Mouse (Mus musculus): ENCODE measurements at regions not wholly inside any gene's neighbourhood (a gene's known extent, or its start where the extent isn't known, plus 50 kb on each side); places are given as distances from the start of the nearest gene placed in this dataset.

DNA sequence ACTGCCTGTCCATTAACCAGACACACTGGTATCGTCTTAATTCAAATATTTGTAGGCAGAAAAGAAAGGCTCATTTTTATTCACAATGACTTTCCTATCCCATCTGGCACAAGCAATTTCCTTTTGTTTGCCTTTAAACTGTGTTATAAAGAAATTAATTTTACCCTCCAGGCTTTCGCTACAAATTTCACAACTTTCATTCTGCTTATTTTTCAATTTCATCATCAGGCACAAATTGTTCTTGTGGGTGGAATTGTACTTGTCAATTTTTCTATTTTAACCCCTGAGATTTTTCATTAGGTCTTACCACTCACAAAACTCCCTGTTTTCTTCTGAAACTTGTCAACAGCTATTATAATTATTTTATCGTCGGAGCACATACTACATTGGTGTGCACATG lies 73.2 kb upstream of the Smc2 start:
- Histone ChIP-seq H3K27me3 (ENCODE audit: control insufficient read depth, insufficient read depth, low read length) (no peaks in the 10 kb centered on the region), H3K4me3 (ENCODE audit: insufficient read depth in 1 of 2, low read depth in 2 of 2, low read length in 2 of 2) (no peak overlapping the region), H3K4me1 (replicated peaks; ENCODE audit: control insufficient read depth in 2 of 2, insufficient read depth in 2 of 2, low read length in 1 of 2) (no peaks in the 10 kb centered on the region), H3K36me3 (replicated peaks; ENCODE audit: control insufficient read depth, insufficient read depth, low read depth) (no peaks in the 10 kb centered on the region), H3K9ac (replicated peaks) (no peak overlapping the region), H3K9me3 (ENCODE audit: control insufficient read depth, low read length) (no peaks in the 10 kb centered on the region), H3K4me2 (ENCODE audit: low read depth) (no peak overlapping the region), H3K27ac (no peak overlapping the region)
- ATAC-seq (ENCODE audit: insufficient read depth) = no peak
- WGBS (ENCODE audit: insufficient replicate concordance) = 77% methylated on average over 4 of the region's 4 CpGs
- DNase-seq (ENCODE audit: low read depth in 3 of 3, low spot score in 3 of 3) = no peak
- TF ChIP-seq EP300 (IDR thresholded peaks at IDR 0.05; ENCODE audit: low read depth) = no peak
- no peak for TF ChIP-seq CTCF (IDR thresholded peaks at IDR 0.05; ENCODE audit: low read depth)

DNA sequence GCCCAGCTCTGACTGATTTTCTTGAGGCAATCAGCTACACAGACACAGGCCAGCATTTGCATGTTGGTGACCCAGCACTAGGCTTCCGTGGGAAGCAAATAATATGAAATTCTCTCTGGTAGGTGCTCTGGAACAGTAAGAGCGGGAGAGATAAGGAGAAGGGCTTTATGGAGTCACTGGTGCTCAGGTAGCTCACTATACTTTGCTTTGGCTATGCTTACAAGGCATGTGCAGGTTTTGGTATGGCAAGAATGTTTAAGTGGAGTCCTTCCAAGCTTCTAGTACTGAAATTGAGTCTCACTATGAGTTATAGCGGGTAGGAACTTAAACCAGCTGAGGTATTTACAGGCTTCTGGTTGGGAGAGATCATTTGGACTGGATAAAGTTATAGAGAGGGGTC lies 70.5 kb upstream of the Smc2 start:
- no peak for DNase-seq (ENCODE audit: low read depth in 3 of 3, low spot score in 3 of 3)
- no peaks in the 10 kb centered on the region for H3K9me3 ChIP-seq (ENCODE audit: control insufficient read depth, low read length)
- H3K4me2 ChIP-seq (ENCODE audit: low read depth) = no peak overlapping the region
- no peak for ATAC-seq (ENCODE audit: insufficient read depth)
- H3K36me3 ChIP-seq (replicated peaks; ENCODE audit: control insufficient read depth, insufficient read depth, low read depth) = no peaks in the 10 kb centered on the region
- no peaks in the 10 kb centered on the region for H3K4me1 ChIP-seq (replicated peaks; ENCODE audit: control insufficient read depth in 2 of 2, insufficient read depth in 2 of 2, low read length in 1 of 2)
- H3K4me3 ChIP-seq (ENCODE audit: insufficient read depth in 1 of 2, low read depth in 2 of 2, low read length in 2 of 2) = no peak overlapping the region
- H3K27me3 ChIP-seq (ENCODE audit: control insufficient read depth, insufficient read depth, low read length) = no peaks in the 10 kb centered on the region
- no peak overlapping the region for H3K27ac ChIP-seq
- no peak overlapping the region for H3K9ac ChIP-seq (replicated peaks)
- TF ChIP-seq EP300 (IDR thresholded peaks at IDR 0.05; ENCODE audit: low read depth) (no peak), CTCF (IDR thresholded peaks at IDR 0.05; ENCODE audit: low read depth) (no peak)
- 57% methylated on average over 3 of the region's 3 CpGs for WGBS (ENCODE audit: insufficient replicate concordance)
